Mouse (Mus musculus): Measurements from ENCODE around the gene Zbtb20.

DNA sequence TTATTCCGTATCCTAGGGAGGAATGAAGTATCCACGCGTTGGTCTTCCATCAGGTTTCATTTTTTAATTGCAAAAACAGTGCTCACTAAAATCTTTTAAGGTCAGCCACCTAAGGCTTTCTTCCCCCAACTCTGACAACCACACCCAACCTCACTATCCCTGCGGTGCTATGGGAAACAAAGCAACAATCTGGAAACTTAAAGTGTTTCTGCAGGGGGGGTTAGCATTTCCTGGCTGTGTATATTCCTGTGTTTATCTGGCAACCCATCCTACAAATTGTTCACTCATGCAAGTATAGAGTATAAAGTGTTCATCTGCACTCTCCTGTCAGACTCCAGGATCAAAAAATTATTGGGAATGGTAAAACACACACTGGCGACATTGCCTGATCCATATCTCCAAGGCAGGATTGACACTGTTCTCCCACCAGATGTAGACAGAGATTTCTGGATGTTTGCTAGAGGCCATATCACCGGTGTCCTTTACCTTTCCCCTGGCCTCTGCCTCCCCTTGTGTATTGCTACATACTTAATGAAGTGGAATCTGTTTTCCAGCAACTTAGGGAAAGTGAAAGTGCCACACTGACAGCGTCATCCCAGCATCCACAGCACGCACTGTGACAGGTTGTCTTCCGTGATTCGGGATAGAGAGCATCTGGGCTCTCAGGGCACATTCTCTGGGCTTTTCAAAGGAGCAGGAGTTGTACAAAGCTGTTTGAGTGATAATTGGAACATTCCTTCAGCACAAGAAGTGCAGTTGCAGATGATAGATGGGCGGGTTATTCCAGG, 599.5 kb downstream of the Zbtb20 start:
- TF ChIP-seq EP300 (IDR thresholded peaks at IDR 0.05; ENCODE audit: low read depth): no peak
- no peak for TF ChIP-seq CTCF (IDR thresholded peaks at IDR 0.05; ENCODE audit: low read depth)

All from heart, postnatal 0 days (tissue).